ENCODE assay signal across 8 mouse cellular contexts in the genomic region with DNA sequence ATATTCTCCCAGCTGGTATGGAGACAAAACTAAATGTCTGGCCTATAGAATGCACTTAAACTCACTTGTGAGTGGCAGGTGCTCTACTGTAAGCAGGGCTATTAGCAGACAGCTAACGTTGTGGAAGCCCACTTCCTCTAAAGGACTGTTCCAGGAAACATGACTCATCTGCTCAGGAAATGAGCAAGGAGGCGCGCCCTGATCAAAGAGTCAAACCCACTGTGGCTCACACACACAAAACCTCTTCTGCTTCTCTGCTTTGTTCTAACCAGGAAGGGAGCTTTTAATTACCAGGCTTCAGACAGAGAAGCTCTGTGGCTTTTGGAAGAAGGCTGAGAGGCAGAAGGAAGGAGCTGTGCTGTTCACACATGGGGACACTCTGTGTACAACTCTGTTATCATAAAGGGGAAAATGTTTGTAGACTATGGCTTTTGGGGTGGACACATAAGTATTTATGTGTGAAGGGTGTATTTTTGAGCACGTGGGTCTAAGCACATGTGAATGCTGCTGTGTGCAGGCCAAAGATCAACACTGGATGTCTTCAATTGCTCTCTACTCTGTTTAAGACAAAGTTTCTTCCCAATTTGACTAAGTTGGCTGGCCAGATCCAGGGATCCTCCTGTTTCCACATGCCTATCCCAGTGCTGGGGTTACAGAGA.
DNase-seq lines count a peak whose midpoint lies in the region; ATAC-seq and TF ChIP-seq lines count a peak whose summit lies in the region.

No protein-coding gene starts in this region.

- no peak for DNase-seq in hindbrain, embryonic 10.5 days (ENCODE audit: low spot score)
- DNase-seq in kidney, postnatal 14 days, result peak; percentile 61
- peak; percentile 73 to 86 for DNase-seq in thymus, adult 18-20 months
- DNase-seq in cerebellum, adult 8-10 months, result no peak

- H3K9ac ChIP-seq in hindbrain, embryonic 12.5 days, result no peak overlapping the region
- no peak overlapping the region for H3K9ac ChIP-seq in heart, embryonic 15.5 days

- no peaks in the 10 kb centered on the region for H3K27me3 ChIP-seq in hindbrain, embryonic 10.5 days (ENCODE audit: insufficient read depth, poor library complexity, severe bottlenecking)
- H3K27me3 ChIP-seq in hindbrain, embryonic 12.5 days, result no peaks in the 10 kb centered on the region
- no peaks in the 10 kb centered on the region for H3K27me3 ChIP-seq in heart, embryonic 15.5 days

- TF ChIP-seq POLR2A in cortical plate, adult 2 months (IDR thresholded peaks at IDR 0.05; ENCODE audit: extremely low read depth, insufficient read depth, low read length), result no peak

- TF ChIP-seq CTCF in cortical plate, adult 2 months (IDR thresholded peaks at IDR 0.05; ENCODE audit: extremely low read depth, insufficient read depth, low read length), result no peak

- peaks cover 24% of the 10 kb centered on the region for H3K4me1 ChIP-seq in hindbrain, embryonic 10.5 days (replicated peaks)
- peaks cover 8% of the 10 kb centered on the region for H3K4me1 ChIP-seq in hindbrain, embryonic 12.5 days
- peaks cover 2% of the 10 kb centered on the region; the same call in 1 of the 2 replicates for H3K4me1 ChIP-seq in cortical plate, adult 2 months (ENCODE audit: control insufficient read depth, insufficient read depth, low read length)
- peaks cover 10% of the 10 kb centered on the region for H3K4me1 ChIP-seq in heart, embryonic 15.5 days (replicated peaks)

- peak overlapping the region; percentile 74 for H3K27ac ChIP-seq in hindbrain, embryonic 10.5 days
- H3K27ac ChIP-seq in hindbrain, embryonic 12.5 days, result no peak overlapping the region
- peak overlapping the region; percentile 68; the same call in 1 of the 2 replicates for H3K27ac ChIP-seq in cortical plate, adult 2 months (ENCODE audit: insufficient read depth, low read length)
- H3K27ac ChIP-seq in heart, embryonic 15.5 days, result peak overlapping the region; percentile 82

- H3K4me3 ChIP-seq in hindbrain, embryonic 10.5 days, result no peak overlapping the region
- no peak overlapping the region for H3K4me3 ChIP-seq in hindbrain, embryonic 12.5 days
- no peak overlapping the region for H3K4me3 ChIP-seq in cortical plate, adult 2 months (ENCODE audit: insufficient read depth, low read length)
- H3K4me3 ChIP-seq in heart, embryonic 15.5 days, result no peak overlapping the region

- no peak overlapping the region for H3K4me2 ChIP-seq in hindbrain, embryonic 12.5 days (replicated peaks)
- H3K4me2 ChIP-seq in heart, embryonic 15.5 days, result no peak overlapping the region

- H3K36me3 ChIP-seq in hindbrain, embryonic 10.5 days, result no peaks in the 10 kb centered on the region
- no peaks in the 10 kb centered on the region for H3K36me3 ChIP-seq in hindbrain, embryonic 12.5 days
- H3K36me3 ChIP-seq in heart, embryonic 15.5 days, result no peaks in the 10 kb centered on the region

- ATAC-seq in hindbrain, embryonic 12.5 days (ENCODE audit: low FRiP score), result no peak
- peak; percentile 85 for ATAC-seq in heart, embryonic 15.5 days (replicated peaks; ENCODE audit: insufficient number of reproducible peaks, insufficient read depth, low FRiP score, low read depth)
- peak; percentile 55 for ATAC-seq in megakaryocyte-erythroid progenitor cell, adult 5-6 weeks (replicated peaks; ENCODE audit: low FRiP score, low TSS enrichment, poor library complexity, severe bottlenecking)

- H3K9me3 ChIP-seq in hindbrain, embryonic 10.5 days, result no peaks in the 10 kb centered on the region
- H3K9me3 ChIP-seq in hindbrain, embryonic 12.5 days (replicated peaks), result no peaks in the 10 kb centered on the region
- H3K9me3 ChIP-seq in heart, embryonic 15.5 days (replicated peaks), result no peaks in the 10 kb centered on the region

- 66% methylated on average over 4 of the region's 4 CpGs for WGBS in hindbrain, embryonic 10.5 days
- WGBS in hindbrain, embryonic 12.5 days, result 64% methylated on average over 4 of the region's 4 CpGs
- 40% methylated on average over 4 of the region's 4 CpGs for WGBS in heart, embryonic 15.5 days

Comparison
In these comparisons a context has a peak if more than half of its experiments do, and no peak if none do; other contexts are left out.
1. DNase-seq: peak in kidney, postnatal 14 days (single experiment) and thymus, adult 18-20 months (2 of 2); none in hindbrain, embryonic 10.5 days (single experiment) and cerebellum, adult 8-10 months (single experiment).